Mouse (Mus musculus): Measurements from ENCODE around the gene Hspe1. TPM values are rescaled to one million over a fixed set of nuclear protein-coding genes. Genes with fewer than 3 reads are reported as not detected.
"Not testable (repeated sequence)": the region's sequence is repeated elsewhere in the genome, so short reads cannot be mapped to it uniquely, and the experiment has no call there.

Hspe1 gene
- polyA plus RNA-seq, 1 experiment, result 142 TPM

DNA sequence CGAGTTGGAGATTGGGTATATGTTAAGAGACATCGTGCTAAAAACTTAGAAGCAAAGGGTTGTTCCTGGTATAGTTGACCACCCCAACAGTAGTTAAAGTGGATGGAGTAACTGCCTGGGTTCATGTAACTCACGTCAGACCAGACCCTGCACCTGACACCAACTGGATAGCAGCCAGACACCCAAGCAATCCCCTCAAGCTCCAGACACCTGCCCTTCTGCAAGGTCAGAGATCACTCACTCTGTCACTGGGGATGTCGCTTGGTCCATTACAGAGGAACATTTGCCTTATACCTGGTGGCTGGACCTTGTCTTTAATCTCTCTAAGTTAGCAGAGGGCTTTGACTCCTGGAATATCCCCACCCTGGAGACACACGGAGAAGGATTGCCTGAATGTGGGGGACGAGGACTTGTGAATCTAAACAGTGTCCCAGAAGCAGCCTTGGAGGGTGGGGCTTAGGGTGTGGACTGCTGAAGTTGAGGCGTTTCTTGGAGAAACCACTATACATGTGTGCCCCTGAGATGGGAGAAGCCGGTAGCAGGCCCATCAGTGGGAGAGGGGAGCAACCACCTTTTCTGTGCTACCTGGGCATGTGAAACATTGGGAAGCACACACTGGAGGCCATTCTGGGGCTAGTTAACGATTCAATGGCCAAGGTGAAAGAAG, 19.1 kb downstream of the Hspe1 start:
- Histone ChIP-seq H3K4me1 (ENCODE audit: control insufficient read depth, insufficient read depth, low read length) (no peaks in the 10 kb centered on the region), H3K27ac (ENCODE audit: insufficient read depth, low read length) (no peak overlapping the region), H3K4me3 (ENCODE audit: insufficient read depth, low read length) (no peak overlapping the region)
- TF ChIP-seq CTCF (IDR thresholded peaks at IDR 0.05; ENCODE audit: extremely low read depth, insufficient read depth, low read length) (no peak), POLR2A (IDR thresholded peaks at IDR 0.05; ENCODE audit: extremely low read depth, insufficient read depth, low read length) (no peak)

DNA sequence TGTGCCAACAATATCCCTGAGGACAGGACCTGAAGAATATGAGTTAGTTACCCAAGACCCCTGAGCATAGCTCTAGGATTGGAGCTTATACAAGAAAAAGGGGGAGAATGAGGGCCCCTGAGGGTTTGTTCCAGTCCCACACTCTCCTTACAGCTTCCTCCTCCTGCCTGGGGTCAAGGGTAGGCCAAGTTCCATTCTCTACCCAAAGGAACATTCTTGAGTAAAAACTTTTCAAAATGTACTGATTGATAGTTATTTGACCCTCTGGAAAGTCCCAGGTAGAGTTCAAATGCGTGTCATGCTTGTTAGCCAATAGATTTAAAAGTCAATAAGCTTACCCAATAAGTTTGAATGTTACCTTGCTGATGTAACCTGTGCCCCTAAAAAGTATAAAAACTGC, 19.7 kb downstream of the Hspe1 start:
- Histone ChIP-seq H3K27ac (ENCODE audit: insufficient read depth, low read length) (no peak overlapping the region), H3K4me3 (ENCODE audit: insufficient read depth, low read length) (no peak overlapping the region), H3K4me1 (ENCODE audit: control insufficient read depth, insufficient read depth, low read length) (no peaks in the 10 kb centered on the region)
- no peak for TF ChIP-seq CTCF (IDR thresholded peaks at IDR 0.05; ENCODE audit: extremely low read depth, insufficient read depth, low read length)
- no peak for TF ChIP-seq POLR2A (IDR thresholded peaks at IDR 0.05; ENCODE audit: extremely low read depth, insufficient read depth, low read length)

DNA sequence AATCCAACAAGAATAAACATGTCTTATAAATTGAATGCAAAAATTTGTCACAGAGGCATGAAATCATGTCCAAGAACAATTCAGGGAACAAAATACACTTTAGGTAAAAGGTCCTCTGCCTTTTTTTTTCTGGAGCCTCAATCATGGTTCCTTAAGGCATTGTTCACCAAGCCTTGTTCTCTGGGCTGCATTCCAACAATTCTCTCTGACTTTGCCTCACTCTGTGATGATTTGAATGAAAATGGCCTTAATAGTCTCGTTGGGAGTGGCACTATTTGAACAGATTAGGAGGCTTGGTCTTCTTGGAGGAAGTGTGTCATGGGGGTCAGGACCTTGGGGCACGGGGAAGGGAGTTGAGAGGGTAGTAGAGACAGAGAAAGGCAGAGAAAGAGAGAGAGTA, 20.5 kb downstream of the Hspe1 start:
- H3K27ac ChIP-seq (ENCODE audit: insufficient read depth, low read length), result no peak overlapping the region
- TF ChIP-seq POLR2A (IDR thresholded peaks at IDR 0.05; ENCODE audit: extremely low read depth, insufficient read depth, low read length) (no peak), CTCF (IDR thresholded peaks at IDR 0.05; ENCODE audit: extremely low read depth, insufficient read depth, low read length) (no peak)
- no peaks in the 10 kb centered on the region for H3K4me1 ChIP-seq (ENCODE audit: control insufficient read depth, insufficient read depth, low read length)

DNA sequence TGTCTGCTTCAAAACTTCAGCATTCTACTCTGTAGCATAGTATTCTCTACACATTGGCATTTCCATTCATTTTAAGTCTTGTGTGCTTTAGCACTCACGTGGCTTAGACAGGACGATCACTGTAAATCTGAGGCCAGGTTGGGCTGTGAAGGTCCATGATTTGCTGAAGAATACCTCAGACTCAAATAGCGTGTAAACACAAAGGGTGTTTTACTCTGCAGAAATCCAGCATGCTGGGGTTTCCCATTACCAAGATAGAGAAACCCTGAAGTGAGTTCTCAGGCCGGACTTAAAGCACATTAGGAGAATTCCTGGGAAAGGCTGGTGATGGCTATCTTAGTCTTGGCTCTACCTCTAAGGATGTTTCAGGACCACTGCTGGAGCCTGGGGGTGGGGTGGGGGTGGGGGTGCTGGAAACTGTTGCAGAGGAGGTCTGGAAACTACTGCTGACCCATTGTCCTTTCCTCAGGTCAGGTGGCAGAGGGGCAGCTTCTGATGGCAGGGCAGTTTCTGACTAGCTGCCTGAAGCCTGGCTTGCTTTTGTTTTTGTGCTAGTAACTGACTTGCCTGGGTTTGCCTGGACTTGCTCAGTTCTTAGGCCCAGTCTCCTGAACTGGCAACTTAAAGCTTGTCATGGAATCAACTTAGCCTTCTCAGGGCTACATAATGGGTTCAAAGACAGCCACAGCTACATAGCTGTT, 21.3 kb downstream of the Hspe1 start:
- H3K27ac ChIP-seq (ENCODE audit: insufficient read depth, low read length), result no peak overlapping the region
- no peak for TF ChIP-seq CTCF (IDR thresholded peaks at IDR 0.05; ENCODE audit: extremely low read depth, insufficient read depth, low read length)
- no peak for TF ChIP-seq POLR2A (IDR thresholded peaks at IDR 0.05; ENCODE audit: extremely low read depth, insufficient read depth, low read length)
- H3K4me1 ChIP-seq (ENCODE audit: control insufficient read depth, insufficient read depth, low read length), result no peaks in the 10 kb centered on the region

More for the DNA sequence above, 20.5 kb downstream of the Hspe1 start:
- no peak overlapping the region for H3K4me3 ChIP-seq (ENCODE audit: insufficient read depth, low read length)

DNA sequence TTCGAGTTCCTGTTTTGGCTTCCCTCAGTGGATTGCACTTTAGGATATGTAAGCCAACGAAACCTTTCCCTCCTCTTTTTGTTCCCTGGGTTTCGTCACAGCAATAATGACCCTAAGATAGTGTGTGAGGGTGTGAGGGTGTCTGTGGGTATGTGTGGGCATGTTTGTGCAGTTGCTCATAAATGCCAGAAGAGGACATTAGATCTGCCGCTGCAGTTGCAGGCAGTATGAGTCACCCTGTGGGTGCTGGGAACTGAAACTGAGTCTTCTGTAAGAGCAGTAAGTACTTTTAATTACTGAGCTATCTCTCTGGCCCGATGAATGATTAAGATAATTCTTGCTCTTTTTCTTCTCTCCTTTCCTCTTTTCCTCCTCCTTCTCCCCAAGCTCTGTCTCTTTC, 35.1 kb downstream of the Hspe1 start:
- Histone ChIP-seq H3K4me3 (ENCODE audit: insufficient read depth, low read length) (no peak overlapping the region), H3K27ac (ENCODE audit: insufficient read depth, low read length) (no peak overlapping the region), H3K4me1 (ENCODE audit: control insufficient read depth, insufficient read depth, low read length) (no peaks in the 10 kb centered on the region)
- TF ChIP-seq CTCF (IDR thresholded peaks at IDR 0.05; ENCODE audit: extremely low read depth, insufficient read depth, low read length) (no peak), POLR2A (IDR thresholded peaks at IDR 0.05; ENCODE audit: extremely low read depth, insufficient read depth, low read length) (no peak)

More for the DNA sequence above, 21.3 kb downstream of the Hspe1 start:
- no peak overlapping the region for H3K4me3 ChIP-seq (ENCODE audit: insufficient read depth, low read length)

DNA sequence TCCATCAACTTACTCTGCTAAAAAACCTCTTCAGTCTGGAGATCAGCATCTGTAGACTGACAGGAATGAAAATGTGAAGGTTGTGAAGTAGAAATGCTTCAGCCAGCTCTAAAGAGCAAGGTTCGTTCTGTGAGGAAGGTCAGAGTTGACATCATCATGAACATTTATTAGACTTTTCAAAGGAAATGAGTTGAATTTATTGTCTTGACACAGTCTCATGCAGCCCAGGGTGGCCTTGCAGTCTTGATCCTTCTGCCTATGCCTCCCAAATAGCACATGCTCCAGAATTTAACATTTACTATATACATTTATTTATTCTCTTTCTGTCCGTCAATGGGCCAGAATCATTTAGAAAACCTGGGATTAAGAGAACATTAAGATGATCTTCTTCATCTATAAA, 35.6 kb downstream of the Hspe1 start:
- H3K27ac ChIP-seq (ENCODE audit: insufficient read depth, low read length), result no peak overlapping the region
- TF ChIP-seq POLR2A (IDR thresholded peaks at IDR 0.05; ENCODE audit: extremely low read depth, insufficient read depth, low read length), result no peak
- TF ChIP-seq CTCF (IDR thresholded peaks at IDR 0.05; ENCODE audit: extremely low read depth, insufficient read depth, low read length), result no peak
- no peaks in the 10 kb centered on the region for H3K4me1 ChIP-seq (ENCODE audit: control insufficient read depth, insufficient read depth, low read length)
- no peak overlapping the region for H3K4me3 ChIP-seq (ENCODE audit: insufficient read depth, low read length)

DNA sequence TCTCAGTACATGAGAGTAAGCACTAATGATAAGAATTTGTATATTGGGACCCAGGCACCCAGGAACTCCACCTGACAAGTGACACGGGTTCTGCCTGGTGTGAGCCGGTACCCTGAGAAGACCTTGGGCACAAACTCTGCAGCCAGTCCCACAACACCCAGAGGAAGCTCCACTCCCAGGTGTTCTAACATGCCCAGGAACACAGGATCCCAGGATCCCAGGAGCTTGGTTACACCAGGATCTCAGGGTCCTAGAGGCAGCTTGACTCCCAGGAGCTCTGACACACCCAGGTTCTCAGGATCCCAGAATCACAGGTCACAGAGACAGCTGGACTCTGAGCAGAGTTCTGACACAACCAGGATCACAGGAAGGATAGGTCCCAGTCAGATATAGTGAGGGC, 36.2 kb downstream of the Hspe1 start:
- H3K27ac ChIP-seq (ENCODE audit: insufficient read depth, low read length), result not testable (repeated sequence)

DNA sequence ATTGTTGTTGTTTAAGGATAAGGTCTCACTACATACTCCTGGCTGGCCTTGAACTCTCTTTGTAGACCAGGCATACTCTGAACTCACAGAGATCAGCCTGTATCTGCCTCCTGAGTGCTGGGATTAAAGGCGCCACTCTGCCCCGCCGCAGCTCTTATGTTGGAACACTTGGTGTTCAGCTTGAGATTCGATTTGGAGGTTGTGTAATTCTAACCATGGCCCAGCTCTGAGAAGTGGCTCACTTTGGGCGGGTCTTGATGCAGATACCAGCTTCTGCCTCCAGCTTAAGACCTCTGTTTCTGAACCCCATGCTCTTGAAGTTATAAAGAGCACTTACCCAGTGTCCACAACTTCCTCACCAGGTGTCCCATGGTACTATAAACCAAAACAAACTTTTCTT, 41.8 kb downstream of the Hspe1 start:
- Histone ChIP-seq H3K27ac (ENCODE audit: insufficient read depth, low read length) (no peak overlapping the region), H3K4me3 (ENCODE audit: insufficient read depth, low read length) (no peak overlapping the region; the same call in 1 of the 2 replicates), H3K4me1 (ENCODE audit: control insufficient read depth, insufficient read depth, low read length) (peaks cover 3% of the 10 kb centered on the region)
- no peak for TF ChIP-seq POLR2A (IDR thresholded peaks at IDR 0.05; ENCODE audit: extremely low read depth, insufficient read depth, low read length)
- no peak for TF ChIP-seq CTCF (IDR thresholded peaks at IDR 0.05; ENCODE audit: extremely low read depth, insufficient read depth, low read length)

More for the DNA sequence above, 36.2 kb downstream of the Hspe1 start:
- H3K4me1 ChIP-seq (ENCODE audit: control insufficient read depth, insufficient read depth, low read length); H3K4me3 ChIP-seq (ENCODE audit: insufficient read depth, low read length): not testable (repeated sequence)

DNA sequence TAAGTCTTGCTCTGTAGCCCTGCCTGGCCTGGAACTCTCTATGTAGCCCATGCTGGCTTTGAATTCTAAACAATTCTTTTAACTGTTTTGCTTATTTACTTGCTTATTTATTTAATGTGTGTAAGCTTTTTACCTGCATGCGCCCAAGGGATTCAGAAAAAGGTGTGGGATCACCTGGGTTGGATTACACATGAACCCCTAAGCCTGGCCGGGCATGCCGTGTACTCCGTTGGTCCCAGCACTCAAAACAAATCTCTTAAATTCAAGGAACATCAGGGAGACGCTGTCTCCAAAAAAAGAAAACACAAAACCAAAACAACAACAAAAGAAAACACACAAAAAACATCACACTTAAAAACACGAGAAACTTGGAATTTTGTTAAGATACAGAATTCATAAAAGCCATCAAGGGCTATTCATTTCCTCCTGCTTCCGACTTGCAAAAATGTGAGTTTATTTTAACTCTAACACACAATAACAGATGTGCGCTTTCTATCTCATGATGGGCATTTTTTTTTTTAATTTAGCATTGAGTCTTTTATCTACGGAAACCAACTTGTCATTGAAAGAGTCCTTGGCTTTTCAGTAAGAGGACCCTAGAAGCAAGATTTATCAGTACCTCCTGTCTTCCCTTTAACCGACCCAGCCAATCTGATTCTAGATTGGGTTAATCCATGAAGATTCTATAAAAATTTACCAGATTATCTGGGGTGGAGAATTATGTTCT, 42.4 kb downstream of the Hspe1 start:
- TF ChIP-seq POLR2A (IDR thresholded peaks at IDR 0.05; ENCODE audit: extremely low read depth, insufficient read depth, low read length) (no peak), CTCF (IDR thresholded peaks at IDR 0.05; ENCODE audit: extremely low read depth, insufficient read depth, low read length) (no peak)
- H3K27ac ChIP-seq (ENCODE audit: insufficient read depth, low read length), result peak overlapping the region; percentile 88
- peaks cover 3% of the 10 kb centered on the region for H3K4me1 ChIP-seq (ENCODE audit: control insufficient read depth, insufficient read depth, low read length)

More for the DNA sequence above, 42.4 kb downstream of the Hspe1 start:
- peak overlapping the region; percentile 76 for H3K4me3 ChIP-seq (ENCODE audit: insufficient read depth, low read length)

All from cortical plate, adult 2 months (tissue).